Mouse (Mus musculus): ENCODE measurements around the gene Ino80b.

DNA sequence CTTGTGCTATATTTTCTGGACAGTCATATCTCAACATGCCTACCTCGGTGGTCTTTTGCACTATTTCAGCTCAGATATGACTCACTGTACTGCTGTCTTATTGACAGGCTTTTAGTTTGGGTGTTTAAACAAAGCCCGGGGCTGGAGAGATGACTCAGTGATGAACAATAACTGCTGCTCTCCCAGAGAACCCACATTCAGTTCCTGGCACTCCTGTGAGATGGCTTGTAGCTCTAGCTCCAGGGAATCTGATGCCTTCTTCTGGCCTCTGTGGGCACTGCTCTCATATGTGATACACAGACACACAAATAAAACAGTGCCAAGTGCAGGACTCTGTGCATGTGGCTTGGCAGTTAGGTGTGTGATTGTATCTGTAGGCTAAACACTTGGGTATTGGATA, 20.0 kb upstream of the Ino80b start:
- TF ChIP-seq POLR2A (IDR thresholded peaks at IDR 0.05; ENCODE audit: low read depth, low read length) (no peak), CTCF (conservative IDR thresholded peaks at IDR 0.05 in 1 of 2, IDR thresholded peaks at IDR 0.05 in 1 of 2; ENCODE audit: low read depth in 2 of 2, low read length in 2 of 2) (no peak), CHD1 (IDR thresholded peaks at IDR 0.05; ENCODE audit: low read depth, low read length) (no peak), RAD21 (IDR thresholded peaks at IDR 0.05; ENCODE audit: low read depth, low read length) (no peak), PAX5 (IDR thresholded peaks at IDR 0.05; ENCODE audit: low read length) (no peak), POLR2AphosphoS2 (IDR thresholded peaks at IDR 0.05; ENCODE audit: low read depth, low read length) (no peak), EP300 (IDR thresholded peaks at IDR 0.05; ENCODE audit: low read length) (no peak), UBTF (IDR thresholded peaks at IDR 0.05; ENCODE audit: low read depth, low read length) (no peak), USF1 (IDR thresholded peaks at IDR 0.05; ENCODE audit: low read depth, low read length) (no peak), NRF1 (IDR thresholded peaks at IDR 0.05; ENCODE audit: low read depth, low read length) (no peak), ZNF384 (IDR thresholded peaks at IDR 0.05; ENCODE audit: low read depth, low read length) (no peak)

Data from CH12.LX (cell line).